Mouse (Mus musculus) forebrain, embryonic 11.5 days (tissue): ENCODE results near the gene Six2. TPM values are rescaled to one million over a fixed set of nuclear protein-coding genes. Genes with fewer than 3 reads are reported as not detected.
A peak's percentile ranks its signal among the peaks of the same experiment; 100 is the strongest.

Source experiments
- ATAC-seq: fragments of 200-750 bp; cut with Nextera tagmentation; replicated peaks from 2 replicates; pipeline ENCODE4 v1.8.0; 2017; ENCODE audit warnings: moderate TSS enrichment; ENCODE audit not compliant: low FRiP score
- DNase-seq: peaks from one replicate; pipeline ENCODE4 v3.0.0-alpha.2; 2017; ENCODE audit warnings: low spot score
- H3K27ac ChIP-seq: fragments of 300-500 bp; sonication (generic); 2 replicates; pipeline ENCODE4 v1.5.1; 2014; ENCODE audit warnings: low read depth, low read length
- H3K27me3 ChIP-seq: fragments of 300-500 bp; sonication (generic); 2 replicates; pipeline ENCODE4 v1.6.1; 2014; ENCODE audit warnings: mild to moderate bottlenecking, low read length, mixed read lengths; ENCODE audit not compliant: control insufficient read depth, insufficient read depth
- H3K36me3 ChIP-seq: fragments of 300-500 bp; sonication (generic); 2 replicates; pipeline ENCODE4 v1.6.1; 2014; ENCODE audit warnings: mild to moderate bottlenecking, low read length, moderate library complexity, mixed read lengths; ENCODE audit not compliant: control insufficient read depth, insufficient read depth
- H3K4me1 ChIP-seq: fragments of 300-500 bp; sonication (generic); replicated peaks from 2 replicates; pipeline ENCODE4 v1.6.1; 2014; ENCODE audit warnings: low read length, mixed read lengths; ENCODE audit not compliant: control insufficient read depth, insufficient read depth
- H3K4me2 ChIP-seq: fragments of 300-500 bp; sonication (generic); 2 replicates; pipeline ENCODE4 v1.6.1; 2014; ENCODE audit warnings: low read depth, mild to moderate bottlenecking, low read length, moderate library complexity, mixed read lengths; ENCODE audit not compliant: severe bottlenecking
- H3K4me3 ChIP-seq: fragments of 300-500 bp; sonication (generic); 2 replicates; pipeline ENCODE4 v1.5.1; 2014; ENCODE audit warnings: low read depth, low read length
- H3K9ac ChIP-seq: fragments of 300-500 bp; sonication (generic); 2 replicates; pipeline ENCODE4 v1.6.1; 2014; ENCODE audit warnings: low read length
- H3K9me3 ChIP-seq: fragments of 300-500 bp; sonication (generic); 2 replicates; pipeline ENCODE4 v1.6.1; 2016; ENCODE audit warnings: low read length, mixed read lengths; ENCODE audit not compliant: control insufficient read depth
- WGBS: fragments of 180-500 bp; shearing (Covaris S2); extraction: QIAGEN DNeasy Blood & Tissue Kit; methylation state at CpG from one replicate; pipeline ENCODE4 v1.1.7; 2014; 5-methylcytosine and 5-hydroxymethylcytosine counted together
- polyA plus RNA-seq: library from polyadenylated mRNA; unstranded; fragments of >200 nt; fragmentation: Nextera tagmentation; extraction: Ambion mirVana; gene quantifications from 2 replicates; pipeline ENCODE4 v1.2.1, GENCODE M21; 2014

Six2 gene
- polyA plus RNA-seq, result 12.5 and 12.6 TPM in 2 replicates

DNA sequence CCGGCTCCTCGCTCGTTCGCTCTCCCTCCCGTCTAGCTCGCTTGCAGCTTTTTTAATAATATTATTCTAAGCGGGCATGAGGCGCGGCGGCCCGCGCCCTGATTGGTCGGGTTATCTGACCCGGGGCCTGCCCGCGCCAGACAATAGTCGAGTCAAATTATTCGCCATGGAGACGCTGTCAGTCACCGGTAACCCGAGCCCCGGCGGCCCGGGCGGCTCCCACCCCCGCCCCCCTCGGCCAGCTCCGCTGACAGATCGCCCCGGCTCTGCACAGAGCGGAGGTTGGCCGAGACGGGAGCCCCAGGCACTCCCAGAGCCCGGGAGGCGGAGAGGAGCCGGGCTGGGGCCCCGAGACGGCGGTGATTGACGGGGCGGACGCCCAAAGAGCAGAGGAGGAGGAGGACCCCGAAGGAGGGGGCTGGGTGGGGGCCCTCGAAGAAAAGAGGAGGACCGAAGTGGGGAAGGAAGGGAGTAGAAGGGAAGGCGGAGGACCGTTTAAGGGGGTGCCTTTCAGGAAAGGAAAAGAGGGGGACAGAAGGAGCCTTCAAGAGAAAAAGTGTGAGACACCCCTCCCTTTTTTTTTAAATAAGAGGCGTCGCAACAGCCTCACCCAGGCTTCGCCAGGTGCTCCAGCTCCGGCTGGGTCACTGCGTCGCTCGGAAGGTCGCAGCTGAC lies at the start of gene Six2:
Gene Six2, minus strand, starts transcription at position 39 of the 675 bp plus-strand sequence.
- ATAC-seq (peak; percentile 95), DNase-seq (peak; percentile 96)
- H3K4me2 ChIP-seq, result peak within 1 kb of the TSS; percentile 74
- no peaks in the 10 kb centered on the region for H3K9me3 ChIP-seq
- H3K4me3 ChIP-seq, result peak within 1 kb of the TSS; percentile 42
- peak within 1 kb of the TSS; percentile 43; the same call in 1 of the 2 replicates for H3K27ac ChIP-seq
- peak within 1 kb of the TSS; percentile 50 for H3K9ac ChIP-seq
- H3K36me3 ChIP-seq, result no peaks in the 10 kb centered on the region
- peaks cover 11% of the 10 kb centered on the region for H3K4me1 ChIP-seq
- peaks cover 91% of the 10 kb centered on the region for H3K27me3 ChIP-seq
- WGBS, result under 1% methylated on average over 54 of the region's 55 CpGs

DNA sequence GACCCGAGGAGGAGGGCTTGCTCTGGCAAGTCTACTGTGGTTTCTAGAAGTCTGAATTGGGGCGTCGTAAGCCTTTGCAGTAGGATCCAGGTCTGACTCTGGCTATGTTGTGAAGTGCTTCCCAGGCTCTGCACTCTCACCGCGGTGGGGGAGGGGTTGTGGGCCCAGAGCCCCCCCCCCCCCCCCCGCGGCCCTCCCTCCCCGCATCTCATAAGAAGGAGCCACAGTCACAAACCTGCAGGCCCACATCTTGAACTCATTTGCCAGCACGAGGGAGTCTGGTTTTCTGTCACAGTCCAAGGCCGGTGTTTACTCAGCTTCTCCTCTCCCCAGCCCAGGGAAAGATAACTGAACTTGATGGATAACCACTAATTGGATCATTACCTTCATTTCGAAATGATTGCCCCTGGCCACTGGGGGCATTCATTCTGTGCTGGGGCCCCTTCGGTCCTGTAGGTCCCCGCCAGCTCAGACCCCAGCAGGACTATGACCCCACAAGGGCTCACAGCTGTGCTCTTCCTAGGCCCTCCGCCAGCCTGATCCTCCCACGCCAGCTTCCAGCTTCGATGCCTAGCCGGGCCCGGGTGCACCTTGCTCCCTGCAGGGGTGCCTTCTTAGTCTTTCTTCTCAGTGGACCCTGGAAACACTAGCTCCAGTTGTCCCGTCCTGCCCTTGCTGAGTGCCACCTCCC lies 49.2 kb upstream of the Six2 start:
- H3K9me3 ChIP-seq, result no peaks in the 10 kb centered on the region
- no peak overlapping the region for H3K4me3 ChIP-seq
- no peaks in the 10 kb centered on the region for H3K4me1 ChIP-seq
- DNase-seq, result peak; percentile 57
- H3K36me3 ChIP-seq, result no peaks in the 10 kb centered on the region
- H3K27me3 ChIP-seq, result no peaks in the 10 kb centered on the region
- WGBS, result 55% methylated on average over 16 of the region's 19 CpGs
- no peak overlapping the region for H3K9ac ChIP-seq
- H3K4me2 ChIP-seq, result no peak overlapping the region
- ATAC-seq, result no peak
- H3K27ac ChIP-seq, result no peak overlapping the region

DNA sequence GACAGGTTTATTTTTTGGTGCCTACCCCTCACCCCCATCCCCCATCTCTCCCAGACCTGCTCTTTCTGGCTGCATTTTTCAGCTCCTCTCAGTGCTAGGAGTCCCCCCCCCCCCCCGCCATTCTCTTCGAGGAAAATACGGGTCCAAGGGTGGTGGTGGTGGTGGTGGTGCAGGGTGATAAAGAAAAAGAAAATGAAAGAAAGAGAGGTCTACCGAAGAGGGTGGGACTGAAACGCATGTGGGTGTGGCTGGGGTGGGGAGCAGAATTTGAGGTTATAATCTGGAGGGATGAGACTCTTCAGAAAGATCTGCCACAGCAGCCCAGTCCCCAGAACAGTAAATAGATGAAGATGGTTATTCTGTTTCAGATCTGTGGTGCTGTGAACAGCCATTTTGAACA lies 43.3 kb upstream of the Six2 start:
- Histone ChIP-seq H3K27ac (no peak overlapping the region), H3K4me2 (no peak overlapping the region), H3K9me3 (no peaks in the 10 kb centered on the region), H3K9ac (no peak overlapping the region), H3K27me3 (no peaks in the 10 kb centered on the region), H3K36me3 (no peaks in the 10 kb centered on the region), H3K4me1 (no peaks in the 10 kb centered on the region), H3K4me3 (no peak overlapping the region)
- no peak for ATAC-seq
- DNase-seq, result no peak
- WGBS, result 82% methylated on average over 5 of the region's 5 CpGs

DNA sequence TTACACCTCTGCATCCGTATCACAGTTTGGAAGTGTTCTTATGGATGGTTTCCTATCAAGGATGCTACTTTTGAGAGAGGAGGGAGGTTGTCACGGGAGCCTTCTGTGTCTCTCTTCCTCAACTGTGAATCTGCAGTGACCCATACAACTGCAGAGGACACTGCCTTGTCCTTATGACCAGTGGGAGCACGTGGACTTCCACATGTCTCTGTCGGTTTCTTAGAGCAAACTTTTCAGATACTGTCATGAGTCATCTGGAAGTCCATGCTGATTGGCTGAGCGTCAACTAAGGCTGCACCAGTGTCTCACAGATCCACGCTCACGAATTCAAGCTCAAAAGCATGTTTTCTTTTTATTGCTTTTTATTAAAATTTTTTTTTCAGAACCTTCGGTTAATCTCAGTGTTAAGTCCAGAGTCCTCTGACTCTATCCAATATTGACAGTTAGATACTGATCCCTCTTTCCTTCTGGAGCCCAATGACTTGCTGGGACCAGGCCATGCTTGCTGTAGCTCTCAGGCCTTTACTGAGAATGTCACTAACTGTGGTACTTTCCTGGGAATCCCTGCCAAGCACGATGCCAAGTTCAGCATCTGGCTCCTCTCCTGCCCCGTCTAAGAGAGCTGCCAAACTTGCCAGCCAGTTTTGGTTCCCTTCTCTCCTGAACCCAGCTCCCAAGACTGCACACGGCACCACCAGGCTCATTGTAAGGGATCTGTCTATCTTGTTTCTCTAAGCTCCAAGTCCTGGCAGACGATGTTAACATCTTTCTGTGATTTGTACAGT lies 42.3 kb upstream of the Six2 start:
- H3K4me2 ChIP-seq, result no peak overlapping the region
- H3K36me3 ChIP-seq, result no peaks in the 10 kb centered on the region
- DNase-seq (no peak), ATAC-seq (no peak)
- H3K9me3 ChIP-seq, result no peaks in the 10 kb centered on the region
- no peak overlapping the region for H3K4me3 ChIP-seq
- no peak overlapping the region for H3K27ac ChIP-seq
- WGBS, result 88% methylated on average over 12 of the region's 12 CpGs
- H3K9ac ChIP-seq, result no peak overlapping the region
- H3K4me1 ChIP-seq, result no peaks in the 10 kb centered on the region
- H3K27me3 ChIP-seq, result no peaks in the 10 kb centered on the region

DNA sequence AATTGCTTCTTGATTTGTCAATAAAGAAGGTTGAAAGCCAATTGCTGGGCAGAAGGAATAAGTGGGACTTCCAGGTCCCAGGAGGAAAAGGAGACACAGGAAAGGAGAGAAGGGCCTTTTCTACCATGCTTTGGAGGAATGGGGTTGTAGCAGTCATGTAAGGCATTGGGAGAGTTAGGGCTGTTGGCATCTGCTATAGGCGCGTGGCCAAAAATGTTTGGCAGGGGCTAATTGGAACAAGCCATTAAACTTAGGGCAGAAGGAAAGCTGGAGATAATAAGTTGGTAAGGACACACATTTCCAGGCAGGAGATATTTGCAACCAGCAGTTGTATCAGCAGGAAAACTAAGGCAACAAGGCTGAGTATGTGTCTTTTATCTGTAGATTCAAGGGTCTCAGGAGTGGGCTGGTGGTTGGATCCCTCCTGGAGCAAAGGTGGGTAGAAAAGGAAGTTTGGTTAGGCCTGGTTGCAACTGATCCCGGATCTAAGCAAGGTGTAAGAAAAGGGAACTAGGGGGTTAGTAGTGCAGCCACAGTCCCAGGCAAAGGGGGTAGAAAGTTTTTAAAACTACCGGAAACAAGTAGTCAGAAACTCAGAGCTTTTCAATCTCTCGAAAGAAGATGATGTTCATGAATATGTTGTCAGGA lies 40.1 kb upstream of the Six2 start:
- Histone ChIP-seq H3K9ac (no peak overlapping the region), H3K4me3 (no peak overlapping the region), H3K36me3 (no peaks in the 10 kb centered on the region), H3K4me1 (no peaks in the 10 kb centered on the region), H3K4me2 (no peak overlapping the region), H3K27me3 (no peaks in the 10 kb centered on the region), H3K27ac (no peak overlapping the region), H3K9me3 (no peaks in the 10 kb centered on the region)
- WGBS, result 92% methylated on average over 5 of the region's 5 CpGs
- DNase-seq (no peak), ATAC-seq (no peak)

DNA sequence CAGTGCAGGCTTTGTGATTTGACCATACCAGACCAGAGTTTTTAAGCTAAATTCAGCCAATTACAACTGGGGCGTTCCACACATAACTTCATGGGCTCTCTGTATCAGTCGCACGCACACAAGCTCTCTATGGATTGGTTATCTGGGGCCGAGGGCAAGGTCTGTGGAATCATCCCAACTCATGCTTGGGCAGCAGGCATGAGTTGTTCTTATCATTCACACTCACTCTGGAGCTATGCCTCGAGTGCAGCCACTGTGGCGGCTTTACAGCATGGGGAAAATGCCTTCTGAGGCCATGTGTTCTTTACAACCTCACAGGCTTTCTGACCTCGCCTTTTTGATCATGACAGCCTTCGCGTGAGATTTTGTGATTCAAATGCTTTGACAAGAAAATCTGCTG lies 37.9 kb upstream of the Six2 start:
- WGBS, result 91% methylated on average over 9 of the region's 9 CpGs
- Histone ChIP-seq H3K9me3 (no peaks in the 10 kb centered on the region), H3K27me3 (no peaks in the 10 kb centered on the region), H3K36me3 (no peaks in the 10 kb centered on the region), H3K4me2 (no peak overlapping the region), H3K9ac (no peak overlapping the region), H3K4me3 (no peak overlapping the region), H3K27ac (no peak overlapping the region), H3K4me1 (no peaks in the 10 kb centered on the region)
- no peak for DNase-seq
- ATAC-seq, result no peak

DNA sequence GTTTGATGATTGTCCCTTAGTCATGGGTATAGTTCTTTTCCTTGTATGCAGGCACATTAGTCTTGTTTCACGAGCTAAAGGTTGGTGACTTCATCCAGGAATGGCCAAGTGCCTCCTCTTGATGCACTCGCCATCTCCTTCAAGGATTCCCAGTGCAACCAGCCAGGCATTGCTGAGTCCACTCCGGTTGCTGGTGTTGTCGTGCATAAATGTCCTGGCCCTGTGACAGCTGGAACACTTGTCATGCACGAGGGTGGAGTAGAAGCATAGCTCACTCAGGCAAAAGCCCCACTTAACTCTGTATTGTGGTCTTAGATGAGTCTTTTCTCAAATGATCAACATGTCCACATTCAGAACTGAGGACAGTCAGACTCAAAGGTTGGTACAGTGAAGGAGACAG lies 35.1 kb upstream of the Six2 start:
- Histone ChIP-seq H3K4me3 (no peak overlapping the region), H3K9me3 (no peaks in the 10 kb centered on the region), H3K27ac (no peak overlapping the region), H3K36me3 (no peaks in the 10 kb centered on the region), H3K27me3 (no peaks in the 10 kb centered on the region), H3K4me2 (no peak overlapping the region), H3K9ac (no peak overlapping the region), H3K4me1 (no peaks in the 10 kb centered on the region)
- no peak for DNase-seq
- ATAC-seq, result no peak
- 90% methylated on average over 5 of the region's 5 CpGs for WGBS

DNA sequence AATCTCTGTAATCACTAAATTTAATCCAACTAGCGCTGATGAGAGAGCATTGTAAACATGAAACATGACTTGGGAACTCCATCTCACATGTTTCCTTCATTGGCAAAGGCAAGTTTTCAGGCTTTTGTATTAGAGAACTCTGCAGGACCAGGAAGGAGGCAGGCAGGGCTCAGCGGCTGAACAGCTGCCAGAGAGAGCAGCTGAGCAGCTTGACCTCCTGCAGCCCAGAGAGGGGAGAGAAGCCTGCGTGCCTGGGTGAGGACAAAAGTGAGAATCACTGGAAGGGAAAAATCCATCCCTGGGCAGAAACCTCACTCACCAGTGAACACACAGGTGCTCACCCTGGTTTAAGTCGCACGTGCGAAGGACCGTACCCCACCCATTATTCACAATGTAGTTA lies 29.2 kb upstream of the Six2 start:
- no peak for DNase-seq
- Histone ChIP-seq H3K4me3 (no peak overlapping the region), H3K27ac (no peak overlapping the region), H3K4me1 (no peaks in the 10 kb centered on the region), H3K4me2 (no peak overlapping the region), H3K36me3 (no peaks in the 10 kb centered on the region), H3K9ac (no peak overlapping the region), H3K27me3 (no peaks in the 10 kb centered on the region), H3K9me3 (no peaks in the 10 kb centered on the region)
- 61% methylated on average over 7 of the region's 7 CpGs for WGBS
- ATAC-seq, result no peak
